Mouse (Mus musculus) limb, embryonic 15.5 days (tissue): Measurements from ENCODE around the gene Tbx4. TPM values are rescaled to one million over a fixed set of nuclear protein-coding genes. Genes with fewer than 3 reads are reported as not detected.

Experiments used
- ATAC-seq: fragments of 200-750 bp; cut with Nextera tagmentation; 2 replicates; pipeline ENCODE4 v1.8.0; 2017; ENCODE audit warnings: low read depth, moderate TSS enrichment; ENCODE audit not compliant: insufficient number of reproducible peaks, low FRiP score, low TSS enrichment
- H3K27ac ChIP-seq: fragments of 300-500 bp; sonication (generic); 2 replicates; pipeline ENCODE4 v1.5.1; 2015; ENCODE audit warnings: moderate library complexity, mild to moderate bottlenecking, inconsistent platforms
- H3K27me3 ChIP-seq: fragments of 300-500 bp; sonication (generic); 2 replicates; pipeline ENCODE4 v1.6.1; 2015; ENCODE audit warnings: inconsistent platforms
- H3K36me3 ChIP-seq: fragments of 300-500 bp; sonication (generic); 2 replicates; pipeline ENCODE4 v1.6.1; 2015; ENCODE audit warnings: inconsistent platforms
- H3K4me1 ChIP-seq: fragments of 300-500 bp; sonication (generic); 2 replicates; pipeline ENCODE4 v1.6.1; 2015; ENCODE audit warnings: inconsistent platforms
- H3K4me2 ChIP-seq: fragments of 300-500 bp; sonication (generic); 2 replicates; pipeline ENCODE4 v1.6.1; 2015; ENCODE audit warnings: mild to moderate bottlenecking, inconsistent platforms
- H3K4me3 ChIP-seq: fragments of 300-500 bp; sonication (generic); 2 replicates; pipeline ENCODE4 v1.5.1; 2015; ENCODE audit warnings: mild to moderate bottlenecking, inconsistent platforms
- H3K9ac ChIP-seq: fragments of 300-500 bp; sonication (generic); 2 replicates; pipeline ENCODE4 v1.6.1; 2015; ENCODE audit warnings: inconsistent platforms
- H3K9me3 ChIP-seq: fragments of 300-500 bp; sonication (generic); 2 replicates; pipeline ENCODE4 v1.6.1; 2016; ENCODE audit warnings: inconsistent platforms
- WGBS: fragments of 180-500 bp; shearing (Covaris S2); methylation state at CpG from one replicate; pipeline ENCODE4 v1.1.7; 2015; 5-methylcytosine and 5-hydroxymethylcytosine counted together
- polyA plus RNA-seq: library from polyadenylated mRNA; unstranded; fragments of >200 nt; fragmentation: Nextera tagmentation; extraction: Ambion mirVana; gene quantifications from 2 replicates; pipeline ENCODE4 v1.2.1, GENCODE M21; 2015

Tbx4 gene
- polyA plus RNA-seq, 1 experiment from 2014 or later = 21.9 TPM

- no peaks in the 10 kb centered on the region for H3K36me3 ChIP-seq
- H3K27me3 ChIP-seq = peaks cover 63% of the 10 kb centered on the region
- peaks cover 39% of the 10 kb centered on the region for H3K4me1 ChIP-seq
- peak overlapping the region; percentile 50 for H3K4me2 ChIP-seq
- H3K9me3 ChIP-seq = no peaks in the 10 kb centered on the region
- no peak for ATAC-seq
- H3K9ac ChIP-seq = no peak overlapping the region
- peak overlapping the region; percentile 44 for H3K4me3 ChIP-seq
- H3K27ac ChIP-seq = peak overlapping the region; percentile 55; the same call in 1 of the 2 replicates
- WGBS = 10% methylated on average over 2 of the region's 2 CpGs
Observed at GRCm38 (mm10) chr11:85891692-85892040, 5.4 kb downstream of the Tbx4 start.

- Histone ChIP-seq H3K4me2 (peak overlapping the region; percentile 6; the same call in 1 of the 2 replicates), H3K9ac (no peak overlapping the region), H3K4me3 (no peak overlapping the region), H3K4me1 (peaks cover 50% of the 10 kb centered on the region), H3K9me3 (no peaks in the 10 kb centered on the region), H3K36me3 (no peaks in the 10 kb centered on the region), H3K27me3 (peaks cover 66% of the 10 kb centered on the region), H3K27ac (no peak overlapping the region)
- no peak for ATAC-seq
- 16% methylated on average over 6 of the region's 6 CpGs for whole genome bisulfite sequencing
Observed at GRCm38 (mm10) chr11:85892771-85893170, 6.5 kb downstream of the Tbx4 start.

DNA sequence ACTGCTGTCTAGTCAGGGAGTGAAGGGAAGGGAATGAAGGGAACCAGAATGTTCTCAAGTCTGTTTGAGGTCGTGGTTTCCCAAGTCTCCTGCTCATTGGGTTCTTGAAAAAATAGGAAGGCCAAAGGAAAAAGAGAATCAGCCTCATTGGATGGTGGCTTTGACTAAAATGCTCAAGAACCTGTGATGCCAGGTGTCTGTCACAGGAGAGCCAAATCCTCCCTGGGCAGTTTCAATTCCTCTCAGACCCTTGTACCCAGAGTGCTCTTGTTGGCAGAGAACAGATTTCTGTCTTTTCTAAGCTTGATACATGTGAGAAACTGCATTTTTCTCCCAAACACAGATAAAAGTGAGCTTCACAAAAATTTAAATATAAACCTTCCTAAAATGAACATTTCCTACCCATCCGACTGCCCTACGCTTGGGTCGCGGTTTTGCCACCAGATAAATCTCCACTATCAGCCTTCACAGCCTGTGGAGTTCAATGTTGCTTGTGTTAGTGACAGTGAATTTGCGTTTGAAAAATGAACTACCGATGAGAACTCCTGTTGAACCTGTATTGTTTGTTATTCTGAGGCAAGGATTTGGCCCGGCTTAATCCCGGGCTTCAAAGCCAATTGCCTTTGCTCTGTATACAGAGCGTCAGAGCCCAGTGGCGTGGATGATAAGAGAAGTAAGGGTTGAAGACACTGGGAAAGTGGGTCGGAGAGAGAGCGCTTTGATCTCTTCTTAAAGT is 7.3 kb downstream of the Tbx4 start:
- WGBS = 23% methylated on average over 13 of the region's 13 CpGs
- Histone ChIP-seq H3K9ac (no peak overlapping the region), H3K27me3 (peaks cover 64% of the 10 kb centered on the region), H3K4me1 (peaks cover 53% of the 10 kb centered on the region), H3K36me3 (peaks cover 2% of the 10 kb centered on the region; the same call in 1 of the 2 replicates), H3K9me3 (no peaks in the 10 kb centered on the region), H3K4me2 (no peak overlapping the region), H3K27ac (peak overlapping the region; percentile 92), H3K4me3 (no peak overlapping the region)
- ATAC-seq = no peak

DNA sequence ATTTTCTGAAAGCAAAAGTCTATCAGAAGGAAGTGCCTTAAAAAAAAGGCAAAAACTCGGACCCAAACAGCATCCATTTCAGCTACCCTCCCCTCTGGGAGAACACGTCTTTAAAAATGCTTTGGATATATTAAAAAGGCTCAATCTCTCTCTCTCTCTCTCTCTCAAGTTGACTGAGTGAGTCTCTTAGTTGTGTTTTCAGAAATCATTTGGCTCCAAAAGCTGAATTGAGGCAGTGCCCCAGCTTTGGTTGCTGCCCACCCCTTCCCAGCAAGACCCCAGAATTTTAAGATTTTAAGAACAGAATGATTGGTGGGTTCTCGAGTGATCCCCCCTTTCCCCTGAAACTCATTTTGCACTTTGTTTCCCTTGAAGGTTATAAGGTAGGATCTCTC is 7.9 kb downstream of the Tbx4 start:
- ATAC-seq = no peak
- Histone ChIP-seq H3K36me3 (peaks cover 3% of the 10 kb centered on the region; the same call in 1 of the 2 replicates), H3K4me1 (peaks cover 49% of the 10 kb centered on the region), H3K27ac (peak overlapping the region; percentile 92), H3K4me3 (no peak overlapping the region), H3K27me3 (peaks cover 59% of the 10 kb centered on the region), H3K9ac (no peak overlapping the region), H3K9me3 (no peaks in the 10 kb centered on the region), H3K4me2 (no peak overlapping the region; the same call in 1 of the 2 replicates)
- WGBS = 21% methylated on average over 3 of the region's 3 CpGs

DNA sequence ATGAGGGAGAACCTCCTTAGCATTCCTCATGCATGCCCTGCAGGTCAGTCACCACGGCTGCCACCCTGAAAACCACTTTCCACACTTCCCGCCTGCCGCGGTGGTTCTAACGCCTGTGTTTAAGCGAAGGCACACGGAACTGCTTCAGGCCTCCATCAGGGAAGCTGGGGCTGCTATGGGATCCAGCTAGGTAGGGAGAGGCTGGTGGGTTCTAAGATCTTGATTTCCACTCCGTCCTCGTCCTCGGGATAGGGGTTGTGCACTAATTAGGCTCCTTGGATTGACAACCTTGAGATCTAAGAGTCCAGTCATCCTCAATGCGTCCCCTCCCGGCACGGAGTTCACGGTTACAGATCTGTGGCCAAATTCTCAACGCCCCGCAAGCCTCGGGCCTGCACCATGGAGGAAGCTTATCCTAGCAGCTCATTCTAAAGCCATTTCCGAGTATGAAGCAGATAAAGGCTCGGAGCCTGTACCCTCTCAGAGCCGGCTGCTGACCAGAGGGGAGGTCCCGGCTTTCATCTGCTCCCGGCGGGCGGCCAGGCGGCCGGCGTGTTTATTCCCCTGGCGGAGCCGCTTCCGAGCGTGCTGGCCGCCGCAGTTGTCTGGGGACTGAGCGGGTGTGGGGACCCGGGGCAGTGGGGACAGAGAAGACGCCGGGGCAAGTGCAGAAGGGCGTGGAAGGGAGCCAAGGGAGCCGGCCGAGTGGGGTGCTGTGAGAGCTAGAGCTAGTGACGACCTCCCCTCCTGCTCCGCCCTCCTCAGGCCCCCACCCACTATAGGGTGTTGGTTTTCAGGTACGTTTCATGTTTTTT is 8.7 kb downstream of the Tbx4 start:
- H3K27me3 ChIP-seq = peaks cover 51% of the 10 kb centered on the region
- H3K36me3 ChIP-seq = peaks cover 6% of the 10 kb centered on the region; the same call in 1 of the 2 replicates
- peak overlapping the region; percentile 92 for H3K27ac ChIP-seq
- H3K4me3 ChIP-seq = peak overlapping the region; percentile 32
- WGBS = 7% methylated on average over 43 of the region's 43 CpGs
- H3K4me1 ChIP-seq = peaks cover 42% of the 10 kb centered on the region
- no peaks in the 10 kb centered on the region for H3K9me3 ChIP-seq
- peak overlapping the region; percentile 60 for H3K4me2 ChIP-seq
- no peak; the same call in 1 of the 2 replicates for ATAC-seq
- H3K9ac ChIP-seq = peak overlapping the region; percentile 26; the same call in 1 of the 2 replicates

- Histone ChIP-seq H3K4me3 (peak overlapping the region; percentile 32), H3K36me3 (peaks cover 21% of the 10 kb centered on the region), H3K4me2 (peak overlapping the region; percentile 60), H3K9ac (no peak overlapping the region; the same call in 1 of the 2 replicates), H3K4me1 (peaks cover 38% of the 10 kb centered on the region), H3K27ac (peak overlapping the region; percentile 92), H3K27me3 (peaks cover 36% of the 10 kb centered on the region), H3K9me3 (no peaks in the 10 kb centered on the region)
- 14% methylated on average over 11 of the region's 13 CpGs for WGBS
- ATAC-seq = peak; percentile 88
Observed at GRCm38 (mm10) chr11:85896335-85896985, 10.2 kb downstream of the Tbx4 start.

DNA sequence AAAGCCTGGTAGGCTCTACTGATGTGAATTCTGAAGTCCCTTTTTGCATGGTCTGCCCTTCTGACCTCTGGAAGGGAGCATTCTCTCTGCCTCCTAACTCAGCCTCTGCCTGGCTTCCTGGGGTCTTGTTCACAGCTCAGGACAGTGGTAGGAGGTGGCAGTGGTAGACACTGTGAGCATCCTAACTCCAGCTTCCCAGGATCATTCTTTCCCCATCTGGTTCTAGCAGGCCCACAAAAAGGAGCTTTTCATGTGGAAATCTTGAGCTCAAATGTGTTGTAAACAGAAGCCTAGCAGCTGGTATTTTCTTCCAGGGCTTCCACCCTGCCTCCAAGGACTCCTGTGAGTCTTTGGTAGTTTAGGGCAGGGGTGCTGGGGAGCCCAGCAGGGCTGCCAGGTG is 14.1 kb downstream of the Tbx4 start:
- H3K36me3 ChIP-seq = peaks cover 44% of the 10 kb centered on the region
- H3K4me3 ChIP-seq = no peak overlapping the region
- no peaks in the 10 kb centered on the region for H3K9me3 ChIP-seq
- H3K27me3 ChIP-seq = peaks cover 8% of the 10 kb centered on the region; the same call in 1 of the 2 replicates
- no peak for ATAC-seq
- no peak overlapping the region for H3K9ac ChIP-seq
- H3K27ac ChIP-seq = no peak overlapping the region
- H3K4me2 ChIP-seq = no peak overlapping the region
- peaks cover 30% of the 10 kb centered on the region for H3K4me1 ChIP-seq

- Histone ChIP-seq H3K9ac (no peak overlapping the region), H3K27ac (no peak overlapping the region), H3K9me3 (no peaks in the 10 kb centered on the region), H3K4me2 (no peak overlapping the region), H3K36me3 (peaks cover 51% of the 10 kb centered on the region), H3K27me3 (no peaks in the 10 kb centered on the region), H3K4me3 (no peak overlapping the region), H3K4me1 (peaks cover 48% of the 10 kb centered on the region)
- ATAC-seq = no peak
- WGBS = 51% methylated on average over 4 of the region's 4 CpGs
Observed at GRCm38 (mm10) chr11:85909514-85909913, 23.3 kb downstream of the Tbx4 start.

- Histone ChIP-seq H3K9me3 (no peaks in the 10 kb centered on the region), H3K27me3 (no peaks in the 10 kb centered on the region), H3K36me3 (peaks cover 57% of the 10 kb centered on the region), H3K27ac (no peak overlapping the region; the same call in 1 of the 2 replicates), H3K4me2 (no peak overlapping the region), H3K4me1 (peaks cover 48% of the 10 kb centered on the region), H3K9ac (no peak overlapping the region), H3K4me3 (no peak overlapping the region)
- WGBS = 15% methylated on average over 10 of the region's 10 CpGs
- no peak for ATAC-seq
Observed at GRCm38 (mm10) chr11:85910133-85910532, 23.9 kb downstream of the Tbx4 start.

DNA sequence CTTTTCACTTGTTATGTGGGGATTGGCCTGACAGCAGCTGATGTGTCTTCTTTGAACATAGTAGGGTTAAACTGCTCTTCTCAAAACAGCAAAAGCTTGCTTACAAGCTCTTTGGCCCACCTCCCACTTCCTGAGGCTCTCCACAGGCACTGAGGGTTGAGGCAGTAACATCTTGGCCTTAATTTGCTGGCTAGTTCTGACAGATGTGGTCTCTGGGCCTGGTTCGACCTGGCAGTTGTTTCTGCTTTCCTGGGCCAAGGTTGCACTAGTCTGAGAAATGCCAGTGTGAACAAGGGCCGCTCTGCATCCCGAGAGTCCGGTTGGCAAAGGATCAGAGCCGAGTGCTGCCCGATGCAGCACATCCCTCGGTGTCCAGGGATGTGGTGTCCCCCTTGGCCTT is 27.3 kb downstream of the Tbx4 start:
- Histone ChIP-seq H3K4me1 (peaks cover 74% of the 10 kb centered on the region), H3K9me3 (no peaks in the 10 kb centered on the region), H3K4me2 (no peak overlapping the region), H3K27ac (peak overlapping the region; percentile 54; the same call in 1 of the 2 replicates), H3K4me3 (no peak overlapping the region), H3K9ac (no peak overlapping the region), H3K36me3 (peaks cover 44% of the 10 kb centered on the region), H3K27me3 (no peaks in the 10 kb centered on the region)
- 60% methylated on average over 7 of the region's 7 CpGs for WGBS
- ATAC-seq = no peak

DNA sequence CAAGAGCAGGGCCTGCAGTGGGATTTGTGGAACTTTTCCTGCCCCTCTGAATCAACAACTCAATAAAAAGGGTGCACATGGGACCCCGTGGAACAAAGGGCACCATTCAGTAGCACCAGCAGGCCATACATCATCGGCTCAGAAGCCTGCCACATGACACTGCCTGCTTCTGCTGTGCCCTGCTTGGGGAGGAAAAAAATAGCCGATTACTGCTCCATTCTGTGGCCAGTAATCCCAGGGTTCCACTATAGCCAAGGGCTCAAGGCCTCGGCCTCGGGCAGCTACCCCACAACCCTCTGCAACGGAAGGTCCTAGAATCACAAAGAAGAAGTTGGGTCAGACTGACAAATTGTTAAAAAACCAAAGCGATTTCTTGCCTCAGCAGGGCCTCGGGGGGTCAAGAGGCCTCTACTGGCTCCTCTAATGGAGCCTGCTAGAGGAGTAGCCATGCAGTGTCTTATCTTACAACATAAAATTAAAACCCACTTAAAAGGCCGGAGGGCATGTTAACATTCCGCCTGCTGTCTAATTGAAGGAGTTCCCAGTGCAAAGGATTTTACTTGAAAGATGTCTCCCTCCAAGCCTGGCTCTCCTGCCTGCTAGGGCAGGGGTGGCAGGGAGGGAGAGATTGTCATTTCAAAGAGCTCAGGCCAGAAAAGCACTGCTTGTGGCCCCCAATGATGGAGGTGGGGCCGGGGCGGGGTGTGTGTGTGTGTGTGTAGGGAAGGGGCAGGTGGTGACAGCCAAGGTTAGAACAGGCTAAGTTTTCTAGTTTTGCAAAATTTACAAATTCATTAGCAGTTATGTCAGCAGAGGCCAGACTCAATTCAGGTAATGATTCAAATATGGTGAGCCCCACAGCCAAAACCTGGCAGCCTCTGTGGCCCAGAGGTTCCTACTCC is 31.1 kb downstream of the Tbx4 start:
- 24% methylated on average over 12 of the region's 12 CpGs for WGBS
- no peaks in the 10 kb centered on the region for H3K9me3 ChIP-seq
- no peak; the same call in 1 of the 2 replicates for ATAC-seq
- H3K36me3 ChIP-seq = peaks cover 22% of the 10 kb centered on the region
- H3K4me2 ChIP-seq = no peak overlapping the region
- no peak overlapping the region for H3K4me3 ChIP-seq
- no peaks in the 10 kb centered on the region for H3K27me3 ChIP-seq
- H3K4me1 ChIP-seq = peaks cover 50% of the 10 kb centered on the region
- H3K27ac ChIP-seq = peak overlapping the region; percentile 75
- no peak overlapping the region for H3K9ac ChIP-seq
